Mouse (Mus musculus): ENCODE results near the gene Olfr576. TPM values are rescaled to one million over a fixed set of nuclear protein-coding genes. Genes with fewer than 3 reads are reported as not detected.

The Olfr576 gene
- polyA plus RNA-seq (2012; fragmentation: generic; extraction: Trizol): not detected

GRCm38 (mm10) chr7:102962360-102962759, at the start of gene Olfr576:
Gene Olfr576 (plus strand): TSS chr7:102962660.
- no peak for TF ChIP-seq CEBPB (IDR thresholded peaks at IDR 0.05; ENCODE audit: insufficient read depth, poor library complexity, severe bottlenecking)
- TF ChIP-seq TCF3 (IDR thresholded peaks at IDR 0.05; ENCODE audit: insufficient read length, low read depth): no peak
- TF ChIP-seq USF1 (IDR thresholded peaks at IDR 0.05; ENCODE audit: low read depth): no peak
- TF ChIP-seq SRF (IDR thresholded peaks at IDR 0.05; ENCODE audit: control insufficient read depth, insufficient read length, low read depth): no peak
- no peak for TF ChIP-seq MYOD1 (IDR thresholded peaks at IDR 0.05; ENCODE audit: control insufficient read depth in 1 of 3, insufficient read length in 2 of 3, low read depth in 2 of 3)
- no peak for TF ChIP-seq MAX (IDR thresholded peaks at IDR 0.05; ENCODE audit: low read depth)
- no peak for TF ChIP-seq MYOG (IDR thresholded peaks at IDR 0.05; ENCODE audit: control insufficient read depth in 1 of 3, insufficient read depth in 1 of 3, insufficient read length in 2 of 3, low read depth in 2 of 3)
- TF ChIP-seq E2F4 (IDR thresholded peaks at IDR 0.05; ENCODE audit: insufficient read depth): no peak
- TF ChIP-seq TCF12 (IDR thresholded peaks at IDR 0.05; ENCODE audit: insufficient read depth, poor library complexity, severe bottlenecking): no peak
- no peak for TF ChIP-seq REST (IDR thresholded peaks at IDR 0.05; ENCODE audit: insufficient read depth, insufficient read length)
- no peaks in the 10 kb centered on the region for H3K36me3 ChIP-seq (ENCODE audit: control insufficient read depth, insufficient read depth)

GRCm38 (mm10) chr7:102915261-102915660, 47.2 kb upstream of the Olfr576 start:
- H3K36me3 ChIP-seq (ENCODE audit: control insufficient read depth, insufficient read depth): no peaks in the 10 kb centered on the region
- H3K27me3 ChIP-seq (ENCODE audit: control insufficient read depth, insufficient read depth, insufficient read length): no peaks in the 10 kb centered on the region
- H3ac ChIP-seq (ENCODE audit: control insufficient read depth, insufficient read length): no peak overlapping the region
- no peaks in the 10 kb centered on the region for H3K79me2 ChIP-seq (ENCODE audit: control insufficient read depth, insufficient read depth)
- H3K4me2 ChIP-seq (ENCODE audit: low read depth): no peak overlapping the region
- TF ChIP-seq CEBPB (IDR thresholded peaks at IDR 0.05; ENCODE audit: insufficient read depth, poor library complexity, severe bottlenecking): no peak
- no peak for TF ChIP-seq TCF12 (IDR thresholded peaks at IDR 0.05; ENCODE audit: insufficient read depth, poor library complexity, severe bottlenecking)
- TF ChIP-seq REST (IDR thresholded peaks at IDR 0.05; ENCODE audit: insufficient read depth, insufficient read length): no peak
- no peak for TF ChIP-seq POLR2A (IDR thresholded peaks at IDR 0.05; ENCODE audit: insufficient read length, low read depth)
- no peak for TF ChIP-seq MAX (IDR thresholded peaks at IDR 0.05; ENCODE audit: low read depth)
- TF ChIP-seq E2F4 (IDR thresholded peaks at IDR 0.05; ENCODE audit: insufficient read depth): no peak
- no peak for TF ChIP-seq USF1 (IDR thresholded peaks at IDR 0.05; ENCODE audit: low read depth)
- TF ChIP-seq POLR2AphosphoS2 (IDR thresholded peaks at IDR 0.05; ENCODE audit: insufficient read length, low read depth): no peak
- no peak for TF ChIP-seq MYOG (IDR thresholded peaks at IDR 0.05; ENCODE audit: control insufficient read depth in 1 of 3, insufficient read depth in 1 of 3, insufficient read length in 2 of 3, low read depth in 2 of 3)
- no peak for TF ChIP-seq MYOD1 (IDR thresholded peaks at IDR 0.05; ENCODE audit: control insufficient read depth in 1 of 3, insufficient read length in 2 of 3, low read depth in 2 of 3)
- TF ChIP-seq TCF3 (IDR thresholded peaks at IDR 0.05; ENCODE audit: insufficient read length, low read depth): no peak
- no peak for TF ChIP-seq SRF (IDR thresholded peaks at IDR 0.05; ENCODE audit: control insufficient read depth, insufficient read length, low read depth)
- H3K4me3 ChIP-seq: no peak overlapping the region

More at GRCm38 (mm10) chr7:102962360-102962759, at the start of gene Olfr576:
- Histone ChIP-seq H3K79me2 (ENCODE audit: control insufficient read depth, insufficient read depth) (no peaks in the 10 kb centered on the region), H3ac (ENCODE audit: control insufficient read depth, insufficient read length) (no peak within 1 kb of the TSS), H3K4me3 (no peak within 1 kb of the TSS), H3K4me2 (ENCODE audit: low read depth) (no peak within 1 kb of the TSS), H3K27me3 (ENCODE audit: control insufficient read depth, insufficient read depth, insufficient read length) (no peaks in the 10 kb centered on the region)

- Histone ChIP-seq H3K27me3 (ENCODE audit: control insufficient read depth, insufficient read depth, insufficient read length) (no peaks in the 10 kb centered on the region), H3K4me3 (no peak overlapping the region), H3K4me2 (ENCODE audit: low read depth) (no peak overlapping the region), H3ac (ENCODE audit: control insufficient read depth, insufficient read length) (no peak overlapping the region), H3K36me3 (ENCODE audit: control insufficient read depth, insufficient read depth) (no peaks in the 10 kb centered on the region), H3K79me2 (ENCODE audit: control insufficient read depth, insufficient read depth) (no peaks in the 10 kb centered on the region)
- TF ChIP-seq MYOG (IDR thresholded peaks at IDR 0.05; ENCODE audit: control insufficient read depth in 1 of 3, insufficient read depth in 1 of 3, insufficient read length in 2 of 3, low read depth in 2 of 3) (no peak), POLR2A (IDR thresholded peaks at IDR 0.05; ENCODE audit: insufficient read length, low read depth) (no peak), E2F4 (IDR thresholded peaks at IDR 0.05; ENCODE audit: insufficient read depth) (no peak), MAX (IDR thresholded peaks at IDR 0.05; ENCODE audit: low read depth) (no peak), USF1 (IDR thresholded peaks at IDR 0.05; ENCODE audit: low read depth) (no peak), REST (IDR thresholded peaks at IDR 0.05; ENCODE audit: insufficient read depth, insufficient read length) (no peak), SRF (IDR thresholded peaks at IDR 0.05; ENCODE audit: control insufficient read depth, insufficient read length, low read depth) (no peak), CEBPB (IDR thresholded peaks at IDR 0.05; ENCODE audit: insufficient read depth, poor library complexity, severe bottlenecking) (no peak), TCF12 (IDR thresholded peaks at IDR 0.05; ENCODE audit: insufficient read depth, poor library complexity, severe bottlenecking) (no peak), POLR2AphosphoS2 (IDR thresholded peaks at IDR 0.05; ENCODE audit: insufficient read length, low read depth) (no peak), TCF3 (IDR thresholded peaks at IDR 0.05; ENCODE audit: insufficient read length, low read depth) (no peak), MYOD1 (IDR thresholded peaks at IDR 0.05; ENCODE audit: control insufficient read depth in 1 of 3, insufficient read length in 2 of 3, low read depth in 2 of 3) (no peak)
These were observed 46.1 kb upstream of the Olfr576 start for GRCm38 (mm10) chr7:102916405-102916804.

GRCm38 (mm10) chr7:102917032-102917875, 45.2 kb upstream of the Olfr576 start, which contains the start of gene Olfr571:
Gene Olfr571 (minus strand): TSS chr7:102917536.
- TF ChIP-seq SRF (IDR thresholded peaks at IDR 0.05; ENCODE audit: control insufficient read depth, insufficient read length, low read depth) (no peak), POLR2AphosphoS2 (IDR thresholded peaks at IDR 0.05; ENCODE audit: insufficient read length, low read depth) (no peak), MYOG (IDR thresholded peaks at IDR 0.05; ENCODE audit: control insufficient read depth in 1 of 3, insufficient read depth in 1 of 3, insufficient read length in 2 of 3, low read depth in 2 of 3) (no peak), TCF3 (IDR thresholded peaks at IDR 0.05; ENCODE audit: insufficient read length, low read depth) (no peak), CEBPB (IDR thresholded peaks at IDR 0.05; ENCODE audit: insufficient read depth, poor library complexity, severe bottlenecking) (no peak), POLR2A (IDR thresholded peaks at IDR 0.05; ENCODE audit: insufficient read length, low read depth) (no peak), MAX (IDR thresholded peaks at IDR 0.05; ENCODE audit: low read depth) (no peak), TCF12 (IDR thresholded peaks at IDR 0.05; ENCODE audit: insufficient read depth, poor library complexity, severe bottlenecking) (no peak), USF1 (IDR thresholded peaks at IDR 0.05; ENCODE audit: low read depth) (no peak), E2F4 (IDR thresholded peaks at IDR 0.05; ENCODE audit: insufficient read depth) (no peak), MYOD1 (IDR thresholded peaks at IDR 0.05; ENCODE audit: control insufficient read depth in 1 of 3, insufficient read length in 2 of 3, low read depth in 2 of 3) (no peak), REST (IDR thresholded peaks at IDR 0.05; ENCODE audit: insufficient read depth, insufficient read length) (no peak)
- H3K79me2 ChIP-seq (ENCODE audit: control insufficient read depth, insufficient read depth): no peaks in the 10 kb centered on the region
- H3K27me3 ChIP-seq (ENCODE audit: control insufficient read depth, insufficient read depth, insufficient read length): no peaks in the 10 kb centered on the region
- no peak within 1 kb of the TSS for H3K4me3 ChIP-seq
- no peak within 1 kb of the TSS for H3ac ChIP-seq (ENCODE audit: control insufficient read depth, insufficient read length)
- H3K36me3 ChIP-seq (ENCODE audit: control insufficient read depth, insufficient read depth): no peaks in the 10 kb centered on the region
- H3K4me2 ChIP-seq (ENCODE audit: low read depth): no peak within 1 kb of the TSS
